Mouse (Mus musculus): ENCODE measurements at regions not wholly inside any gene's neighbourhood (a gene's known extent, or its start where the extent isn't known, plus 50 kb on each side); places are given as distances from the start of the nearest gene placed in this dataset.

- DNase-seq (ENCODE audit: low spot score in 2 of 2), result no peak
Measured at GRCm38 (mm10) chr19:55011341-55011740, 115.7 kb downstream of the Gpam start.

GRCm38 (mm10) chr19:55008463-55009146 is 118.4 kb downstream of the Gpam start:
- DNase-seq (ENCODE audit: low spot score in 2 of 2), result no peak

GRCm38 (mm10) chr19:54989982-54990381 is 137.1 kb downstream of the Gpam start:
- no peak for DNase-seq (ENCODE audit: low spot score in 2 of 2)

GRCm38 (mm10) chr19:54984541-54984940 is 142.5 kb downstream of the Gpam start:
- DNase-seq (ENCODE audit: low spot score in 2 of 2), result no peak

GRCm38 (mm10) chr19:54982801-54983200 is 144.2 kb downstream of the Gpam start:
- no peak for DNase-seq (ENCODE audit: low spot score in 2 of 2)

GRCm38 (mm10) chr19:54971440-54972211 is 155.4 kb downstream of the Gpam start:
- DNase-seq (ENCODE audit: low spot score in 2 of 2), result no peak

- no peak for DNase-seq (ENCODE audit: low spot score in 2 of 2)
Measured at GRCm38 (mm10) chr19:54958328-54958727, 168.7 kb downstream of the Gpam start.

GRCm38 (mm10) chr19:54955096-54955495 is 171.9 kb downstream of the Gpam start:
- no peak for DNase-seq (ENCODE audit: low spot score in 2 of 2)

- DNase-seq (ENCODE audit: low spot score in 2 of 2), result no peak
Measured at GRCm38 (mm10) chr19:54952546-54952945, 174.5 kb downstream of the Gpam start.

- no peak for DNase-seq (ENCODE audit: low spot score in 2 of 2)
Measured at GRCm38 (mm10) chr19:54948359-54949127, 178.5 kb downstream of the Gpam start.

- DNase-seq (ENCODE audit: low spot score in 2 of 2), result no peak
Measured at GRCm38 (mm10) chr19:54947583-54947982, 179.5 kb downstream of the Gpam start.

- peak in 1 of 2 experiments; percentile 17 for DNase-seq (ENCODE audit: low spot score in 2 of 2)
Measured at GRCm38 (mm10) chr19:54932579-54932978, 194.5 kb downstream of the Gpam start.

- DNase-seq (ENCODE audit: low spot score in 2 of 2), result no peak
Measured at GRCm38 (mm10) chr19:54925888-54926287, 201.2 kb downstream of the Gpam start.

GRCm38 (mm10) chr19:54919597-54919996 is 207.4 kb downstream of the Gpam start:
- DNase-seq (ENCODE audit: low spot score in 2 of 2), result no peak

GRCm38 (mm10) chr19:54893622-54894021 is 233.4 kb downstream of the Gpam start:
- peak; percentile 54 to 55 for DNase-seq (ENCODE audit: low spot score in 2 of 2)

GRCm38 (mm10) chr19:54867078-54867477 is 260.0 kb downstream of the Gpam start:
- no peak for DNase-seq (ENCODE audit: low spot score in 2 of 2)

GRCm38 (mm10) chr19:54855190-54855589 is 271.8 kb downstream of the Gpam start:
- DNase-seq (ENCODE audit: low spot score in 2 of 2), result no peak

- no peak for DNase-seq (ENCODE audit: low spot score in 2 of 2)
Measured at GRCm38 (mm10) chr19:54838231-54838630, 288.8 kb downstream of the Gpam start.

GRCm38 (mm10) chr19:54836451-54836850 is 290.6 kb downstream of the Gpam start:
- DNase-seq (ENCODE audit: low spot score in 2 of 2), result no peak

- DNase-seq (ENCODE audit: low spot score in 2 of 2), result no peak
Measured at GRCm38 (mm10) chr19:54822161-54822560, 304.9 kb downstream of the Gpam start.

GRCm38 (mm10) chr19:54820587-54820986 is 306.5 kb downstream of the Gpam start:
- DNase-seq (ENCODE audit: low spot score in 2 of 2), result no peak

GRCm38 (mm10) chr19:54801123-54801742 is 325.8 kb downstream of the Gpam start:
- DNase-seq (ENCODE audit: low spot score in 2 of 2), result no peak

Measured in frontal cortex, postnatal 36 days (tissue).